ENCODE assay signal across 9 mouse cellular contexts in the genomic region with DNA sequence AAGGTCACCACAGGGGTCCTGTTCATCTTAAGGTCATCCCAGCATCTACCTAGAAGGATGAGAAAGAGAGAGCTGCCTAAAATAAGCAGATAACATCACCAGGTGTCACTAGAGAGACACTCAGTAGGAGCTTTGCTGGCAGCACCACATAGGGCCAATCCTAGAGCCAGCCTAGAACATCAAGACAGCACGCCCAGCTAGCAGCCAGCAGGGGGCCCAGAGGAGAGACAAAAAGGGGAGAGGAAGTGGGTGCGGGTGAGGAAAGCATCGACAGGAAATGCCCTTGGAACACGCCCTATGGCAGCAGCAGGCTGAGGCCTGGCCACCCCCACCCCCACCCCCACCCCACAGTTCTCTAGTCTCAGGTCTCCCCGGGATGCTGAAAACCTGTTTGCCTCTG.
DNase-seq lines count a peak whose midpoint lies in the region; ATAC-seq and TF ChIP-seq lines count a peak whose summit lies in the region.
"Had no signal": no experiment of that assay in that cellular context is flagged by ENCODE, and none has a peak within 500 bp of the region (broad histone marks: within the 10 kb centered on the region; RNA-seq: fewer than 3 reads in every experiment).

No protein-coding gene starts in this region.

- peak; percentile 66 to 74 (median 71) for TF ChIP-seq CTCF in MEL (IDR thresholded peaks at IDR 0.05 in 2 of 3, conservative IDR thresholded peaks at IDR 0.05 in 1 of 3; ENCODE audit: control insufficient read depth in 1 of 3, insufficient read depth in 1 of 3, low read depth in 2 of 3, low read length in 3 of 3, poor library complexity in 1 of 3, severe bottlenecking in 1 of 3)
- peak; percentile 82 for TF ChIP-seq CTCF in intestine, postnatal 0 days (IDR thresholded peaks at IDR 0.05; ENCODE audit: low read depth)

- H3K79me2 ChIP-seq in MEL (ENCODE audit: control insufficient read depth, insufficient read depth, low read length, poor library complexity), result no peaks in the 10 kb centered on the region

- no peak overlapping the region for H3K4me3 ChIP-seq in MEL (ENCODE audit: control insufficient read depth in 1 of 2, insufficient read depth in 1 of 2, low read depth in 2 of 2, low read length in 2 of 2)
- no peak overlapping the region for H3K4me3 ChIP-seq in intestine, postnatal 0 days (ENCODE audit: low read depth, low read length)
- no peak overlapping the region for H3K4me3 ChIP-seq in neural tube, embryonic 15.5 days (replicated peaks)
- H3K4me3 ChIP-seq: limb, embryonic 15.5 days had no signal

- ATAC-seq in erythroblast, adult 5-6 weeks (replicated peaks; ENCODE audit: low FRiP score, poor library complexity, severe bottlenecking), result 0 out of 2 replicates have a peak, but pooled peaks have one; percentile 10
- ATAC-seq in intestine, postnatal 0 days, result peak; percentile 51
- no peak for ATAC-seq in neural tube, embryonic 15.5 days (ENCODE audit: low FRiP score)

- no peak overlapping the region for H3K4me2 ChIP-seq in intestine, postnatal 0 days (replicated peaks; ENCODE audit: low read depth)
- H3K4me2 ChIP-seq in neural tube, embryonic 15.5 days, result no peak overlapping the region
- H3K4me2 ChIP-seq: limb, embryonic 15.5 days had no signal

- H3K9me3 ChIP-seq in MEL (replicated peaks; ENCODE audit: insufficient read depth, low read length), result no peaks in the 10 kb centered on the region
- H3K9me3 ChIP-seq in intestine, postnatal 0 days (ENCODE audit: control insufficient read depth), result no peaks in the 10 kb centered on the region
- H3K9me3 ChIP-seq in neural tube, embryonic 15.5 days (replicated peaks), result no peaks in the 10 kb centered on the region
- H3K9me3 ChIP-seq: limb, embryonic 15.5 days had no signal

- H3K9ac ChIP-seq in MEL (ENCODE audit: control insufficient read depth, low read depth, low read length, poor library complexity, severe bottlenecking), result peak overlapping the region; percentile 56
- H3K9ac ChIP-seq in intestine, postnatal 0 days (ENCODE audit: low read depth, low read length), result no peak overlapping the region
- no peak overlapping the region for H3K9ac ChIP-seq in neural tube, embryonic 15.5 days (replicated peaks)
- H3K9ac ChIP-seq: limb, embryonic 15.5 days had no signal

- TF ChIP-seq EP300 in MEL (IDR thresholded peaks at IDR 0.05; ENCODE audit: low read depth in 1 of 2, low read length in 2 of 2), result peak in 1 of 2 experiments; percentile 52; a peak in 2 of 4 replicates

- DNase-seq in adrenal gland, adult (ENCODE audit: inconsistent age in 2 of 2, low spot score in 1 of 2), result peak; percentile 65 to 80
- no peak for DNase-seq in adrenal gland, adult 8-10 months
- DNase-seq in MEL (ENCODE audit: low read depth, low spot score), result peak; percentile 91
- DNase-seq in lung, postnatal 10 days, result peak; percentile 91
- peak; percentile 98 for DNase-seq in thymus, postnatal 0 days (ENCODE audit: low spot score)

- peak overlapping the region; percentile 73 for H3K27ac ChIP-seq in MEL (ENCODE audit: control insufficient read depth, low read depth, low read length)
- H3K27ac ChIP-seq in intestine, postnatal 0 days (ENCODE audit: low read depth, low read length), result peak overlapping the region; percentile 71; the same call in 1 of the 2 replicates
- no peak overlapping the region for H3K27ac ChIP-seq in neural tube, embryonic 15.5 days (replicated peaks)

- H3K36me3 ChIP-seq in MEL (ENCODE audit: control insufficient read depth in 1 of 2, insufficient read depth in 2 of 2, low read length in 2 of 2), result peaks cover 0 to 43% of the 10 kb centered on the region in 2 experiments; a peak in 2 of 4 replicates
- H3K36me3 ChIP-seq in intestine, postnatal 0 days (ENCODE audit: control insufficient read depth, insufficient read depth), result 0 out of 2 replicates have a peak, but pooled peaks cover 4% of the 10 kb centered on the region
- H3K36me3 ChIP-seq in neural tube, embryonic 15.5 days, result no peaks in the 10 kb centered on the region

- no peaks in the 10 kb centered on the region for H3K27me3 ChIP-seq in MEL (ENCODE audit: control insufficient read depth in 1 of 2, insufficient read depth in 2 of 2, low read length in 2 of 2)
- no peaks in the 10 kb centered on the region for H3K27me3 ChIP-seq in intestine, postnatal 0 days (replicated peaks; ENCODE audit: control insufficient read depth, insufficient read depth, low read length)
- H3K27me3 ChIP-seq in neural tube, embryonic 15.5 days (replicated peaks), result no peaks in the 10 kb centered on the region
- H3K27me3 ChIP-seq: limb, embryonic 15.5 days had no signal

- no peak for TF ChIP-seq POLR2A in MEL (IDR thresholded peaks at IDR 0.05; ENCODE audit: control insufficient read depth in 1 of 2, insufficient read depth in 1 of 2, low read depth in 1 of 2, low read length in 2 of 2, poor library complexity in 1 of 2)

- peak; percentile 32 for TF ChIP-seq RAD21 in MEL (IDR thresholded peaks at IDR 0.05; ENCODE audit: low read depth, low read length)

- 40% methylated on average over 5 of the region's 5 CpGs for WGBS in intestine, postnatal 0 days
- WGBS in neural tube, embryonic 15.5 days, result 64% methylated on average over 5 of the region's 5 CpGs

- peaks cover 31 to 49% of the 10 kb centered on the region in 2 experiments for H3K4me1 ChIP-seq in MEL (ENCODE audit: control insufficient read depth in 1 of 2, insufficient read depth in 2 of 2, low read length in 2 of 2)
- peaks cover 18% of the 10 kb centered on the region; the same call in 1 of the 2 replicates for H3K4me1 ChIP-seq in intestine, postnatal 0 days (replicated peaks; ENCODE audit: control insufficient read depth, insufficient read depth, low read length)
- H3K4me1 ChIP-seq in neural tube, embryonic 15.5 days, result peaks cover 63% of the 10 kb centered on the region

TF ChIP-seq in MEL, 35 proteins besides CTCF, POLR2A, EP300 and RAD21:
- no peak for TF ChIP-seq KAT2A (conservative IDR thresholded peaks at IDR 0.05; ENCODE audit: low read depth, low read length)
- 0 out of 2 replicates have a peak, but pooled peaks have one; percentile 59 for TF ChIP-seq MAZ (IDR thresholded peaks at IDR 0.05; ENCODE audit: low read depth, low read length)
- TF ChIP-seq CHD2 (IDR thresholded peaks at IDR 0.05; ENCODE audit: low read length), result no peak
- TF ChIP-seq ZC3H11A (IDR thresholded peaks at IDR 0.05; ENCODE audit: low read depth, low read length), result peak; percentile 19; the same call in 1 of the 2 replicates
- peak; percentile 56 for TF ChIP-seq ELF1 (IDR thresholded peaks at IDR 0.05; ENCODE audit: low read depth, low read length)
- peak; percentile 76 for TF ChIP-seq SMC3 (IDR thresholded peaks at IDR 0.05; ENCODE audit: low read depth, low read length)
- peak; percentile 71 for TF ChIP-seq HCFC1 (IDR thresholded peaks at IDR 0.05; ENCODE audit: low read depth, low read length)
- no peak for TF ChIP-seq CHD1 (IDR thresholded peaks at IDR 0.05; ENCODE audit: low read depth, low read length)
- TF ChIP-seq ZKSCAN1 (IDR thresholded peaks at IDR 0.05; ENCODE audit: low read depth, low read length), result peak; percentile 97
- TF ChIP-seq NRF1 (IDR thresholded peaks at IDR 0.05; ENCODE audit: insufficient read depth, low read depth, low read length, poor library complexity, severe bottlenecking), result no peak
- TF ChIP-seq ETS1 (IDR thresholded peaks at IDR 0.05; ENCODE audit: low read depth, low read length), result 0 out of 2 replicates have a peak, but pooled peaks have one; percentile 48
